Mouse (Mus musculus): ENCODE data around the gene Cisd3. TPM values are rescaled to one million over a fixed set of nuclear protein-coding genes. Genes with fewer than 3 reads are reported as not detected.
"Not testable (repeated sequence)": the region's sequence is repeated elsewhere in the genome, so short reads cannot be mapped to it uniquely, and the experiment has no call there.

The Cisd3 gene
- total RNA-seq, 1 experiment, result 49.9 TPM

DNA sequence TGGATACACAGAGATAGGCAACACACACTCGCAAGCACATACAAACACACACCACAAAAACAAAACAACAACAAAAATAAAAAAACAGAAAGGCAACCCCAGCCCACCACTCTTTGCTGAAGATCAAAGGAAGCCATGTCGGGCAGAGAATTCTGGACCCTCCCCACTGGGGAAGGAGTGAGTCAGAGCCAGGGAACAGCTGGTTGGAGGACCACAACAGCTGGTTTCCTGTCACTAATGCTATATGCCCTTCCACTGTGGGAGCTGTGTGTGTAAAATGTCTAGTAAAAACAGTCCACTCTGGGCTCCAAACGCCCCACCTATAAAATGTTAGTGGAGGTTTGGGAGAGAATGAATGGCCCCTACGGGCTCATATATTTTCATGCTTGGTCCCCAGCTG is 35.7 kb downstream of the Cisd3 start:
- in situ Hi-C loops (cut with MboI; ENCODE audit: low sequenced_read_pairs in 2 of 2, unreplicated experiment in 2 of 2), result no loop called here
- TF ChIP-seq ZNF384 (IDR thresholded peaks at IDR 0.05; ENCODE audit: low read depth, low read length), result no peak
- no peak for TF ChIP-seq HCFC1 (IDR thresholded peaks at IDR 0.05; ENCODE audit: borderline replicate concordance, insufficient read depth, low read length)
- no peak for TF ChIP-seq ZC3H11A (IDR thresholded peaks at IDR 0.05; ENCODE audit: borderline replicate concordance, low read depth, low read length)
- no peak for TF ChIP-seq MAFK (IDR thresholded peaks at IDR 0.05; ENCODE audit: insufficient read depth, low read depth, low read length)
- TF ChIP-seq CHD2 (IDR thresholded peaks at IDR 0.05; ENCODE audit: low read depth, low read length), result no peak
- Histone ChIP-seq H3K27ac (ENCODE audit: insufficient read depth, low read depth, low read length, poor library complexity, severe bottlenecking) (no peak overlapping the region), H3K36me3 (ENCODE audit: control insufficient read depth, insufficient read depth, low read length, poor library complexity, severe bottlenecking) (peaks cover 60% of the 10 kb centered on the region), H3K4me1 (ENCODE audit: control insufficient read depth in 2 of 2, insufficient read depth in 2 of 2, low read length in 2 of 2, poor library complexity in 1 of 2) (peaks cover 0 to 6% of the 10 kb centered on the region in 2 experiments; a peak in 1 of 4 replicates), H3K9ac (ENCODE audit: insufficient read depth, low read depth, low read length, poor library complexity, severe bottlenecking) (no peak overlapping the region), H3K9me3 (ENCODE audit: control insufficient read depth, insufficient read depth, low read depth, low read length) (no peaks in the 10 kb centered on the region), H3K4me3 (ENCODE audit: insufficient read depth in 1 of 2, low read depth in 1 of 2, low read length in 2 of 2, poor library complexity in 1 of 2, severe bottlenecking in 1 of 2) (no peak overlapping the region)
- DNase-seq (ENCODE audit: low read depth, low spot score), result no peak

DNA sequence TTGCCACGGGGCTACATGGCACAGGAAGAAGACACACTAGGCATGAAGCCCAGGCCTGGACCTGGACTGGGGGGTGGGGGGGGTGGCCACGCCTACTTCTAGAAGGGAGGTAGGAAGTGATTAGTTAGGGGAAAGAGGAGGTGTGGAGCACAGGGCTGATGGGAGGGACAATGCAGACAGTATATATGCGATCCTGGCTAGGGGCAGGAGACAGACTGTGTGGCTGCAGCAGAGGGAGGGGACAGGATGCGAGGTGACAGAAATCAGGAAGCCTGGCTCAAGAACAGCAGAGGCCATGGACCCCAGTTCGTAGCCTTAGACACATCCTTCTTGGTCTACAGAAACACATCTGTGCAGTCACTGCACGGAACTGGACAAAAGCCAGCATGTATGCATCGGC is 38.1 kb downstream of the Cisd3 start:
- Histone ChIP-seq H3K36me3 (ENCODE audit: control insufficient read depth, insufficient read depth, low read length, poor library complexity, severe bottlenecking) (peaks cover 59% of the 10 kb centered on the region), H3K9ac (ENCODE audit: insufficient read depth, low read depth, low read length, poor library complexity, severe bottlenecking) (no peak overlapping the region), H3K4me3 (ENCODE audit: insufficient read depth in 1 of 2, low read depth in 1 of 2, low read length in 2 of 2, poor library complexity in 1 of 2, severe bottlenecking in 1 of 2) (no peak overlapping the region), H3K27ac (ENCODE audit: insufficient read depth, low read depth, low read length, poor library complexity, severe bottlenecking) (no peak overlapping the region), H3K4me1 (ENCODE audit: control insufficient read depth in 2 of 2, insufficient read depth in 2 of 2, low read length in 2 of 2, poor library complexity in 1 of 2) (no peaks in the 10 kb centered on the region), H3K9me3 (ENCODE audit: control insufficient read depth, insufficient read depth, low read depth, low read length) (no peaks in the 10 kb centered on the region)
- TF ChIP-seq HCFC1 (IDR thresholded peaks at IDR 0.05; ENCODE audit: borderline replicate concordance, insufficient read depth, low read length) (no peak), ZC3H11A (IDR thresholded peaks at IDR 0.05; ENCODE audit: borderline replicate concordance, low read depth, low read length) (no peak), MAFK (IDR thresholded peaks at IDR 0.05; ENCODE audit: insufficient read depth, low read depth, low read length) (no peak), CHD2 (IDR thresholded peaks at IDR 0.05; ENCODE audit: low read depth, low read length) (no peak), ZNF384 (IDR thresholded peaks at IDR 0.05; ENCODE audit: low read depth, low read length) (no peak)
- in situ Hi-C loops (cut with MboI; ENCODE audit: low sequenced_read_pairs in 2 of 2, unreplicated experiment in 2 of 2), result no loop called here
- no peak for DNase-seq (ENCODE audit: low read depth, low spot score)

GRCm38 (mm10) chr11:97728311-97728710 is 42.7 kb downstream of the Cisd3 start:
- in situ Hi-C loops (cut with MboI; ENCODE audit: low sequenced_read_pairs in 2 of 2, unreplicated experiment in 2 of 2), result no loop called here
- H3K9ac ChIP-seq (ENCODE audit: insufficient read depth, low read depth, low read length, poor library complexity, severe bottlenecking), result no peak overlapping the region
- no peak overlapping the region for H3K4me3 ChIP-seq (ENCODE audit: insufficient read depth in 1 of 2, low read depth in 1 of 2, low read length in 2 of 2, poor library complexity in 1 of 2, severe bottlenecking in 1 of 2)
- peaks cover 0 to 2% of the 10 kb centered on the region in 2 experiments; a peak in 1 of 4 replicates for H3K4me1 ChIP-seq (ENCODE audit: control insufficient read depth in 2 of 2, insufficient read depth in 2 of 2, low read length in 2 of 2, poor library complexity in 1 of 2)
- no peak for DNase-seq (ENCODE audit: low read depth, low spot score)
- TF ChIP-seq HCFC1 (IDR thresholded peaks at IDR 0.05; ENCODE audit: borderline replicate concordance, insufficient read depth, low read length) (no peak), MAFK (IDR thresholded peaks at IDR 0.05; ENCODE audit: insufficient read depth, low read depth, low read length) (no peak), CHD2 (IDR thresholded peaks at IDR 0.05; ENCODE audit: low read depth, low read length) (no peak), ZNF384 (IDR thresholded peaks at IDR 0.05; ENCODE audit: low read depth, low read length) (no peak), ZC3H11A (IDR thresholded peaks at IDR 0.05; ENCODE audit: borderline replicate concordance, low read depth, low read length) (no peak)
- no peak overlapping the region for H3K27ac ChIP-seq (ENCODE audit: insufficient read depth, low read depth, low read length, poor library complexity, severe bottlenecking)
- H3K9me3 ChIP-seq (ENCODE audit: control insufficient read depth, insufficient read depth, low read depth, low read length), result no peaks in the 10 kb centered on the region
- peaks cover 34% of the 10 kb centered on the region for H3K36me3 ChIP-seq (ENCODE audit: control insufficient read depth, insufficient read depth, low read length, poor library complexity, severe bottlenecking)

- Histone ChIP-seq H3K9me3 (ENCODE audit: control insufficient read depth, insufficient read depth, low read depth, low read length) (no peaks in the 10 kb centered on the region), H3K27ac (ENCODE audit: insufficient read depth, low read depth, low read length, poor library complexity, severe bottlenecking) (no peak overlapping the region), H3K4me1 (ENCODE audit: control insufficient read depth in 2 of 2, insufficient read depth in 2 of 2, low read length in 2 of 2, poor library complexity in 1 of 2) (peaks cover 0 to 2% of the 10 kb centered on the region in 2 experiments; a peak in 1 of 4 replicates), H3K4me3 (ENCODE audit: insufficient read depth in 1 of 2, low read depth in 1 of 2, low read length in 2 of 2, poor library complexity in 1 of 2, severe bottlenecking in 1 of 2) (no peak overlapping the region), H3K36me3 (ENCODE audit: control insufficient read depth, insufficient read depth, low read length, poor library complexity, severe bottlenecking) (peaks cover 31% of the 10 kb centered on the region), H3K9ac (ENCODE audit: insufficient read depth, low read depth, low read length, poor library complexity, severe bottlenecking) (no peak overlapping the region)
- TF ChIP-seq ZC3H11A (IDR thresholded peaks at IDR 0.05; ENCODE audit: borderline replicate concordance, low read depth, low read length), result no peak
- no peak for TF ChIP-seq MAFK (IDR thresholded peaks at IDR 0.05; ENCODE audit: insufficient read depth, low read depth, low read length)
- TF ChIP-seq ZNF384 (IDR thresholded peaks at IDR 0.05; ENCODE audit: low read depth, low read length), result no peak
- TF ChIP-seq CHD2 (IDR thresholded peaks at IDR 0.05; ENCODE audit: low read depth, low read length), result no peak
- no peak for TF ChIP-seq HCFC1 (IDR thresholded peaks at IDR 0.05; ENCODE audit: borderline replicate concordance, insufficient read depth, low read length)
- in situ Hi-C loops (cut with MboI; ENCODE audit: low sequenced_read_pairs in 2 of 2, unreplicated experiment in 2 of 2), result no loop called here
- DNase-seq (ENCODE audit: low read depth, low spot score), result no peak
Measured at GRCm38 (mm10) chr11:97728730-97729129, 43.1 kb downstream of the Cisd3 start.

DNA sequence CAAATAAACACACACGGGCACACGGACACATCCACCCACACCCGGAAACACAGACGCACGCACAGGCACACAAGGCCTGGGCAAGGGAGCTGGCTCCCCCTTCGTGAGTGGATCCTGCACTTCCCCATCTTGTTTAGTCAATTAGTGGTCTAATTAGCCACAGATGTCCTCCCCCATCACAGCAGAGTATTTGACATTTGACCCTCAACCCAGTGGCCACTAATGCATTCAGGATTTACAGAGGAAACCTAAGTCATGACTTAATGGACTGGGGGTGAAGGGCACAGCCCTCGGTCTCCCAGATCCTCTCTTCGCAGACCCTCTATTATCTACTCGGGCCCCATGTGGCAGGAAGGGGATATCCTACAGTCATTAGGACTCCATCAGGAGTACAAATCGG is 48.1 kb downstream of the Cisd3 start:
- Histone ChIP-seq H3K9me3 (ENCODE audit: control insufficient read depth, insufficient read depth, low read depth, low read length) (no peaks in the 10 kb centered on the region), H3K4me3 (ENCODE audit: insufficient read depth in 1 of 2, low read depth in 1 of 2, low read length in 2 of 2, poor library complexity in 1 of 2, severe bottlenecking in 1 of 2) (no peak overlapping the region), H3K36me3 (ENCODE audit: control insufficient read depth, insufficient read depth, low read length, poor library complexity, severe bottlenecking) (peaks cover 8% of the 10 kb centered on the region), H3K9ac (ENCODE audit: insufficient read depth, low read depth, low read length, poor library complexity, severe bottlenecking) (no peak overlapping the region), H3K4me1 (ENCODE audit: control insufficient read depth in 2 of 2, insufficient read depth in 2 of 2, low read length in 2 of 2, poor library complexity in 1 of 2) (peaks cover 0 to 2% of the 10 kb centered on the region in 2 experiments; a peak in 1 of 4 replicates), H3K27ac (ENCODE audit: insufficient read depth, low read depth, low read length, poor library complexity, severe bottlenecking) (no peak overlapping the region)
- DNase-seq (ENCODE audit: low read depth, low spot score), result no peak
- in situ Hi-C loops (cut with MboI; ENCODE audit: low sequenced_read_pairs in 2 of 2, unreplicated experiment in 2 of 2), result no loop called here
- TF ChIP-seq HCFC1 (IDR thresholded peaks at IDR 0.05; ENCODE audit: borderline replicate concordance, insufficient read depth, low read length) (no peak), CHD2 (IDR thresholded peaks at IDR 0.05; ENCODE audit: low read depth, low read length) (no peak), MAFK (IDR thresholded peaks at IDR 0.05; ENCODE audit: insufficient read depth, low read depth, low read length) (no peak), ZNF384 (IDR thresholded peaks at IDR 0.05; ENCODE audit: low read depth, low read length) (no peak), ZC3H11A (IDR thresholded peaks at IDR 0.05; ENCODE audit: borderline replicate concordance, low read depth, low read length) (no peak)

DNA sequence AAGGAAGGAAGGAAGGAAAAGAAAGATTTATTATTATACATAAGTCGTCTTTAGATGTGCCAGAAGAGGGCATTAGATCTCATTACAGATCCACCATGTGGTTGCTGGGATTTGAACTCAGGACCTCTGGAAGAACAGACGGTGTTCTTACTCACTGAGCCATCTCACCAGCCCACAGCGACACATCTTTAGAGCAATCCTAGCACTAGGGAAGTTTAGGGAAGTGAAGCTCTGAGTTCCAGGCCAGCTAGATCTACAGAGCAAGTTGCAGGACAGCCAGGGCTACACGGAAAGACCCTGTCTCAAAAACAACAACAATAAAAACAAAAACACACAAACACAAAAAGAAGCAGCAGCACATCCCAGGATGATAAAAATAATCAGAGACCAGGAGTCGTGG is 49.2 kb downstream of the Cisd3 start:
- H3K4me1 ChIP-seq (ENCODE audit: control insufficient read depth in 2 of 2, insufficient read depth in 2 of 2, low read length in 2 of 2, poor library complexity in 1 of 2); H3K36me3 ChIP-seq (ENCODE audit: control insufficient read depth, insufficient read depth, low read length, poor library complexity, severe bottlenecking); DNase-seq (ENCODE audit: low read depth, low spot score); H3K4me3 ChIP-seq (ENCODE audit: insufficient read depth in 1 of 2, low read depth in 1 of 2, low read length in 2 of 2, poor library complexity in 1 of 2, severe bottlenecking in 1 of 2); H3K9ac ChIP-seq (ENCODE audit: insufficient read depth, low read depth, low read length, poor library complexity, severe bottlenecking); H3K9me3 ChIP-seq (ENCODE audit: control insufficient read depth, insufficient read depth, low read depth, low read length); in situ Hi-C loops (cut with MboI; ENCODE audit: low sequenced_read_pairs in 2 of 2, unreplicated experiment in 2 of 2); H3K27ac ChIP-seq (ENCODE audit: insufficient read depth, low read depth, low read length, poor library complexity, severe bottlenecking): not testable (repeated sequence)

Data from ES-E14 (cell line).